Comparison of ENCODE assay signal across 8 mouse cellular contexts in genomic region chr9:72883940-72884339, GRCm38 (mm10). TPM values are rescaled to one million over a fixed set of nuclear protein-coding genes. Genes with fewer than 3 reads are reported as not detected.
DNase-seq lines count a peak whose midpoint lies in the region; ATAC-seq lines count a peak whose summit lies in the region.

No protein-coding gene starts in this region.

- peak; percentile 42 for DNase-seq in ovary, postnatal 14 days (ENCODE audit: low spot score)
- DNase-seq in ovary, postnatal 10 days (ENCODE audit: low spot score), result no peak
- peak; percentile 61 for DNase-seq in adrenal gland, postnatal 14 days
- DNase-seq in embryonic facial prominence, embryonic 14.5 days (ENCODE audit: low spot score), result peak; percentile 74
- peak; percentile 71 for DNase-seq in limb, embryonic 11.5 days (ENCODE audit: low spot score)
- peak; percentile 59 for DNase-seq in thymus, postnatal 4 days

- WGBS in embryonic facial prominence, embryonic 14.5 days, result 8% methylated on average over 3 of the region's 3 CpGs
- WGBS in hindbrain, embryonic 13.5 days, result 16% methylated on average over 3 of the region's 3 CpGs
- WGBS in limb, embryonic 11.5 days, result 19% methylated on average over 3 of the region's 3 CpGs
- WGBS in midbrain, embryonic 15.5 days, result 16% methylated on average over 3 of the region's 3 CpGs

- no peak overlapping the region for H3K4me3 ChIP-seq in embryonic facial prominence, embryonic 14.5 days (ENCODE audit: low read depth, low read length)
- H3K4me3 ChIP-seq in hindbrain, embryonic 13.5 days, result no peak overlapping the region
- H3K4me3 ChIP-seq in limb, embryonic 11.5 days (ENCODE audit: low read depth, low read length), result no peak overlapping the region
- no peak overlapping the region for H3K4me3 ChIP-seq in midbrain, embryonic 15.5 days

- H3K4me2 ChIP-seq in embryonic facial prominence, embryonic 14.5 days (ENCODE audit: low read depth, low read length), result no peak overlapping the region
- no peak overlapping the region for H3K4me2 ChIP-seq in hindbrain, embryonic 13.5 days
- no peak overlapping the region for H3K4me2 ChIP-seq in limb, embryonic 11.5 days (ENCODE audit: low read depth, severe bottlenecking)
- no peak overlapping the region for H3K4me2 ChIP-seq in midbrain, embryonic 15.5 days

- no peak overlapping the region for H3K9ac ChIP-seq in embryonic facial prominence, embryonic 14.5 days (ENCODE audit: low read depth, low read length)
- H3K9ac ChIP-seq in hindbrain, embryonic 13.5 days, result no peak overlapping the region
- H3K9ac ChIP-seq in limb, embryonic 11.5 days (ENCODE audit: low read length), result no peak overlapping the region
- H3K9ac ChIP-seq in midbrain, embryonic 15.5 days, result no peak overlapping the region

- peaks cover 28% of the 10 kb centered on the region for H3K4me1 ChIP-seq in embryonic facial prominence, embryonic 14.5 days (ENCODE audit: control insufficient read depth, insufficient read depth, low read length)
- H3K4me1 ChIP-seq in hindbrain, embryonic 13.5 days (replicated peaks), result peaks cover 27% of the 10 kb centered on the region
- H3K4me1 ChIP-seq in limb, embryonic 11.5 days (ENCODE audit: control insufficient read depth, insufficient read depth, low read length), result peaks cover 34% of the 10 kb centered on the region
- peaks cover 17% of the 10 kb centered on the region for H3K4me1 ChIP-seq in midbrain, embryonic 15.5 days

- no peak overlapping the region for H3K27ac ChIP-seq in embryonic facial prominence, embryonic 14.5 days (replicated peaks; ENCODE audit: low read depth, low read length)
- H3K27ac ChIP-seq in hindbrain, embryonic 13.5 days, result no peak overlapping the region
- H3K27ac ChIP-seq in limb, embryonic 11.5 days (replicated peaks; ENCODE audit: low read depth, low read length), result no peak overlapping the region
- H3K27ac ChIP-seq in midbrain, embryonic 15.5 days, result no peak overlapping the region

- H3K36me3 ChIP-seq in embryonic facial prominence, embryonic 14.5 days (ENCODE audit: control insufficient read depth, insufficient read depth, low read length), result no peaks in the 10 kb centered on the region
- H3K36me3 ChIP-seq in hindbrain, embryonic 13.5 days, result no peaks in the 10 kb centered on the region
- peaks cover 2% of the 10 kb centered on the region; the same call in 1 of the 2 replicates for H3K36me3 ChIP-seq in limb, embryonic 11.5 days (ENCODE audit: control insufficient read depth, insufficient read depth, low read length)
- H3K36me3 ChIP-seq in midbrain, embryonic 15.5 days (replicated peaks), result no peaks in the 10 kb centered on the region

- no peaks in the 10 kb centered on the region for H3K27me3 ChIP-seq in embryonic facial prominence, embryonic 14.5 days (replicated peaks; ENCODE audit: control insufficient read depth, insufficient read depth, low read length)
- H3K27me3 ChIP-seq in hindbrain, embryonic 13.5 days, result no peaks in the 10 kb centered on the region
- H3K27me3 ChIP-seq in limb, embryonic 11.5 days (ENCODE audit: control insufficient read depth, insufficient read depth, low read length), result no peaks in the 10 kb centered on the region
- no peaks in the 10 kb centered on the region for H3K27me3 ChIP-seq in midbrain, embryonic 15.5 days (replicated peaks)

- ATAC-seq in embryonic facial prominence, embryonic 14.5 days (ENCODE audit: low read depth), result peak; percentile 65
- ATAC-seq in hindbrain, embryonic 13.5 days (ENCODE audit: low FRiP score), result peak; percentile 64; the same call in 1 of the 2 replicates
- peak; percentile 68 for ATAC-seq in limb, embryonic 11.5 days (ENCODE audit: insufficient number of reproducible peaks, low FRiP score, low TSS enrichment, low read depth)
- ATAC-seq in midbrain, embryonic 15.5 days (replicated peaks), result peak; percentile 72

- no peaks in the 10 kb centered on the region for H3K9me3 ChIP-seq in embryonic facial prominence, embryonic 14.5 days (ENCODE audit: control insufficient read depth, low read length)
- no peaks in the 10 kb centered on the region for H3K9me3 ChIP-seq in hindbrain, embryonic 13.5 days
- no peaks in the 10 kb centered on the region for H3K9me3 ChIP-seq in limb, embryonic 11.5 days (ENCODE audit: control insufficient read depth, low read length)
- H3K9me3 ChIP-seq in midbrain, embryonic 15.5 days, result no peaks in the 10 kb centered on the region

RNA-seq across cellular contexts. Expression of gene Pygo1, which starts 41.5 kb away (rescaled TPM):
- 3.0 and 3.4 TPM in 2 replicates for total RNA-seq in adrenal gland, postnatal 14 days (2021)
- 7.1 and 7.9 TPM in 2 replicates for polyA plus RNA-seq in embryonic facial prominence, embryonic 14.5 days (2014; fragmentation: Nextera tagmentation; extraction: Ambion mirVana)
- 13.3 and 13.6 TPM in 2 replicates for polyA plus RNA-seq in hindbrain, embryonic 13.5 days (2015; fragmentation: Nextera tagmentation; extraction: Ambion mirVana)
- 11.4 and 12.4 TPM in 2 replicates for polyA plus RNA-seq in limb, embryonic 11.5 days (2014; fragmentation: Nextera tagmentation; extraction: Ambion mirVana)
- 13.8 and 15.5 TPM in 2 replicates for polyA plus RNA-seq in midbrain, embryonic 15.5 days (2015; fragmentation: Nextera tagmentation; extraction: Ambion mirVana)
